Mouse (Mus musculus) bone marrow, adult 2 months (tissue): Measurements from ENCODE around the gene Degs2.

ENCODE experiments used
- CTCF ChIP-seq: fragments of 200-500 bp; IDR thresholded peaks from 2 replicates; pipeline ENCODE4 v1.5.1; 2011; ENCODE audit warnings: low read length, control low read depth; ENCODE audit not compliant: control insufficient read depth, insufficient read depth
- POLR2A ChIP-seq: fragments of 200-500 bp; IDR thresholded peaks from 2 replicates; pipeline ENCODE4 v1.6.1; 2011; ENCODE audit warnings: low read depth, mild to moderate bottlenecking, control low read depth, low read length, borderline replicate concordance; ENCODE audit not compliant: control insufficient read depth

DNA sequence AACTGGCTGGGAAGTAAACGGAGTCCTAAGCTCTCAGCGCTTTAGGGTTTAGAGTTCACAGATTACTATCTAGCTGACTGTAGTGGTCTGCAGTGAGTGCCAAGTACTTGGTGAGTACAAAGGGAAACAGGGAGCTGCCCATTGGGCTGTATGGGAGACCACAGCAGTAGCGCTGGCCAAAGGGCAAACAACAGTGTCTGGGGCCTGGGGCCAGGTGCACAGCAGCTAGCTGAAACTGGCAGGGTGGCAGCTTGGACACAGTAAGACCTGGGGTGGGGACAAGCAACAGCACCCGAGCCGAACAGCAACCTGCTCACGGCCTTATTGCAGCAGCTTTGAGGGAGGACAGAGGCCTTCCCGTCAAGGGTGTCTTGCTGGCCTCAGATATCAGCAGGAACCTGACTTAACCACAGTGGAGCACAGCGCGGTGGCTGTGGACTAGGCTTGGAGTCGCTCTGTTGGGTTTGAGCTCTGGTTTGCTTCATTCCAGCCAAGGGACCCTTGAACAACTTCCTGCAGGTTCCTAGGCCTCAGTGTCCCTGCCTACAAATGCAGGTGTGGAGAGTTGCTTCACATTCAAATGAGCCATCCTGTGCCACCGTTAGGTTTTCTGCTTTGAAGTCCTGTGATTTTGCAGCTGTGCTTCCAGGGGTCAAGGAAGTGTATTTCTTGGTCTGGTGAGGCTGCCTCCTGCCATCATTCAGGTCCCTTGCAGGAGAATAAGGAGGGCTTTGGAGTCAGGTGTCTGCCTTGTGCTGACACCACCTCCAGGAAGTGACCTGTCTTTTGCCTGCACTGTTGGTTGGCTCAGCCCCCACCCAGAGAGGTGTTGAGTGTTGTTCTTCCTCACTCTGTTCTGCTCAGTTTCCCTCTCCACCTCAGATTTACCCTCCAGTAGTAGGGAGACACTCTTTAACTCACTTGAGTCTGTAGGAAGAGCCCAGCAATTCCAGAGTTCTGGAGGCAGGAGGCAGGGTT, 48.5 kb downstream of the Degs2 start:
- TF ChIP-seq CTCF (no peak), POLR2A (no peak; the same call in 1 of the 2 replicates)
